Mouse (Mus musculus) spleen, postnatal 14 days (tissue): ENCODE data around the gene Msrb2.

Experiments used
- DNase-seq, 2 experiments: peaks; one replicate each; pipeline ENCODE4 v3.0.0; 2021 to 2022; ENCODE audit warnings: low spot score in 2 of 2

Msrb2 gene

DNA sequence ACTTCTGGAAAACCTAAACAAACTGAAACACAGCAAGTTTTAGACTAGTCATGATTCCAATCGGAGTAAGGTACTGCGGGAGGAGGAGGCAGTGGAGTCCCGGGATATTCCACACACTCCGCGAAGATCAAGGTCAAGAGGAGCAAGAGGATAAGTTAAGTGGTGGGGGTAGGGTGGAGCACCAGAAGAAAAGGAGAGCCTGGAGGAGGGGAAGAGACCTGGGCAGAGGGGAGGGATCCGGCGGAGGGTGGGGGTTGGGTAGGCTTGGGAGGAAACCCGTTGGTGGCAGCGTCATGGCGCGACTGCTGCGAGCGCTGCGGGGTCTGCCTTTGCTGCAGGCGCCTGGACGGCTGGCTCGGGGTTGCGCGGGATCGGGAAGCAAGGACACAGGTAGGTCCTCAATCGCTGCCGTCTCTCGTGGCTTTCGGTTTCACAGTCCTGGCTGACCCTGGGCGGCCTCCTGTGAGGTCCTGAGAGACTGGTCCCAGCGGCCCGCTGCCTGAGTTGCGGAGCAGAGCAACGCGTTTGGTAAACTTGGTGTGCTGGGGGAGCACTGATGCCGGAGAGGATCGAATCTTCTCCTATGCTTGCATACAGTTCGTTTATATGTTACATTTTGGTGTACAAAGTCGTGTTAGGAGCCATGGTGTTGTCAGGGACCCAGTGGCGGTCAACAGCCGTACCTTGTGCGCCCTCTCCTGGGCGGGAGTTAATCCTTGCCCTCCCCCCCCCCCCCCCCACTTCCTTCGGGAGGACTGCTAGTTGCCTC, at the start of gene Msrb2:
Gene Msrb2, plus strand, starts transcription at position 51 of the 769 bp plus-strand sequence.
- DNase-seq, result peak; percentile 43 to 62

DNA sequence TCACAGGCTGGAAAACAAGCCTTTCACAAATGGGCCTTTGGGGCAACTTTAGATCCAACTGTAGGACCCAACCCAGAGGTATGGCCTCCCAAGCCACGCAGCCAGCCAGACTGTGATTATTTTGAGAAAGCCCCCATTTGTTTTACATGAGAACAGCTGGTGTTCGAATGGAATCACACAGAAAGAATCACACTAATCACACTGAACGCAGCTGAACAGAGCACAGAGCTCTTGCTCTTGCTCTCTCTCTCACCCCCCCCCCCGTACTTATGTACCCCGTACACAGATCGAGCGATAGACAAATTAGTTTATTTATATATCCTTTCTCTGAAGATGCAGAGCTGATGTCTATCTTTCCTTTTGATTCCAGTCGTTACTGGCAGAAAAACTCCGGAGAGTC, 48.8 kb upstream of the Msrb2 start:
- no peak for DNase-seq

DNA sequence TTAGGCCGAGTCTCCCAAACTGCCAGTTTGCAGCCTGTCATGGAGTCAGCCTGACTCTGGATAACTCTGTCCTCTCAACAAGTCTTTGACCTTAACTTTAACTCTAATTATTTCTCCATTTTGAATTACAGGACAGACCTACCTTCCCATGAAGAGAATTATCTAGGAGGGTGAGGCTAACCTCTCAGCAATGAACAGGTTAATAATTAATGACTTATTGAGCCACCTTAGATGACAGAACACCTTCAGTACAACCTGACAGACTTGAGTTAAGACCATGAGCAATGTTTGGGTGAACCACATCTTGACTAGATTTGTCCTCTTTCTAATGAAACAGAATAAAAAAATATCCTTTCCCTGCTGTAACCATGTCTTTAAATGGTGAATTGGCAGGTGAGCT, 44.9 kb upstream of the Msrb2 start:
- no peak for DNase-seq

DNA sequence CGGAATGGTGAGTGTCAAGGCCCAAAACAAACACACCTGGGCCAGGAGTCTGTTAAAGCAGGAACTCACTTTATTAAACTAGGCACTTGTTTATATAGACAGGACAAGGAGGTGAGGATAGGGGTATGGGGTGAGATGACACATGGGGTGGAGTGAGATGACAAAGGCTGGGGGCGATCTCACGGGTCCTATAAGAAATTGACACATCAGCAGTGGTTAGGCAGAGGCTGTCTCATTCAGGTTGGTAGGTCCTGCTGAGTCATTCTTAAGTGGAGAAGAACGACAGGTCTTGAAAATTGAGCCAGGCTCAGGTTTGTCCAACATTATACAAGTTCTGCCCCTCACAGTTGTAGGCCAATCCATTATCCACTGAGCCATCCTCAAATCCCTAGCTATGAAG, 43.4 kb upstream of the Msrb2 start:
- no peak for DNase-seq

DNA sequence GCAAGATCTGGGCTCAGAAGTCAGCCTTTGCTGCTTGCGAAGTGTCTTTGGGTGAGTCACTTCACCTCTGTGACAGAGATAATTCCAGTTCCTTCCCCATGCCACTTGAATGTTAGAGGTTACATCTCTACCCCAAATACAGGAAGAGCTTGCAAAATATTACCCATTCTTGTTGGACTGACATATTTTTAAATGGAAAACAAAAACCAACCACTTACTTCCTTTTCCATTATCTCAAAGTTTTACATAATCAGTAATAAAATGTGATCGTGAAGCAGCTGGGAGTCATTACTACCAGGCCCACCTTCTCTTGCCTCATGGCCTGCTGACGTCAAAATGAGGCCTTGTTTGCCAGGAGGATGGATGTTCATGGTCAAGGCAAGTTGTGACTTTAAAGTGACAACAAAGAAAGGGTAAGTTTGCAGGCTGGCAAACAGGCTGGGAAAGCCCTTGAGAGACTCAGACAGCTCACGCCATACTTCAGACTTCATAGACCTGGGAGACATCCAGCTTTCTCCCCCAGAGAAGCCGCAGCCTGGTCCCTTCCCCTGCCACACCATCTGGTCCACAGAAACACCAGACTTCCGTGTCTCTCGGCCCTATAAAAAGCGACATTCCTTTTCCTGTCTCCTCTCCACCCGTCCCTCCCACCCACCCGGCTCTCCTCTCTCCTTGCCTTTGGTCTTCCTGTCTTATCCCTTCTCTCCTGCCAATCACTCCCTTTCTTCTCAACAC, 27.2 kb upstream of the Msrb2 start:
- DNase-seq, result no peak

DNA sequence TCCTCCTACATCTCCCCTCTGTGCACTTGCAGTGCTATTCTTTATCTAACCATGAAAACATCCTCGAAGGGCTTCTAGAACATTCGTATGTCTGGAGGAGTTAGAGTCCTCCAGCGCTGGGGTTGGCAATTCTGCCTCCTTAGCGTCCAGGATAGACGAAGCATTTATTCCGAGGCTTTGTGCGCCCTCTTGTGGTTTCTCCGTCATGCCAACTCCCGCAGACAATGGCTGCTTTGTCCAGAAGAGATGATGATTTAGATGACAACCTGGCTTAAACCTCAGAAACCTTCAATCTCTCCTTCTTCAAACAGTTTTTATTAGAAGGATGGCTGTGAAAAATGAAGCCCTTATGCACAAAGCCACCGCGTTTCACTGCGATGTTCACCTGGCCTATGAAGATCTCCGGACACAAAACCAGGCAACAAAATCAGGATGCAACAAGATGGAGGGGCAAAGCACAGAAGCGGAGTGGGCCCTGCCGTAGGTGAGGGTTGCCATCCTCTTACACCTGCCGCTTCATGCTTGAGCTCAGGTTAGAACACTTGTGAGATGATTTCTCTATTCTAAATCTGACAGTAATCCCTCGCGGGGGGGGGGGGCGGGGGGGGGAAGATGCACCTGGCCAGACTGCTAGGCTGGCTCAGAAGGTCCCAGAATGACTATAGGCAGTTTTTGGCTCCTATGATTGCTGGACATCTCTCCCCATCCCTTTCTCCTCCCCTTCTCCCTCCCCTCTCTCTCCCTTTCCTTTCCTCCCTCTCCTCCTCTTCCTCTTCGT, 26.4 kb upstream of the Msrb2 start:
- DNase-seq, result peak; percentile 52 to 73

DNA sequence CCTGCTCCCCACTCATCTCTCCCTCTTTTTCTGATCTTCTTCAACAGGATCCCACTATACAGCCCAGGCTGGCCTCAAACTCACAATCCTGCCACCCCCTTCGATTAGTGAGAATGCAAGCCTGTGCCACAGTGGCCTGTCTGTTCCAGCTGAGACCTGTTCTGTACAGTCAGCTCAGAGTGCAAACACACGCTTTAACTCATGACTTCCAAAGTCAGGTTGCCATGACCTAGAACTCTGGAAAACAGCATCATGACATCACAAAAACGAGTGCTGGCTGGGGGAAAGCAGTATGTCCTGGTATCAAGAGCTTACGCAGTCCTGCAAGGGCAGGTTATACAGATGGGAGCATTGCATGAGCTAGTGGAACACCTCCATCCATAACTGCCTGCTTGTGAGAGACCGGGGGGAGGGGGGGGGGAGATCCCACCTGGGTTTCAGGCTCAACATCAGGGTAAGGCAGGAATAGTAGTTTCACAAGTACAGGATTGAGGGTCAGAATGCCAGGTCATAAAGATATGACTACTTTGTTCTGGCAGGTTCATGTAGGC, 25.8 kb upstream of the Msrb2 start:
- no peak for DNase-seq

DNA sequence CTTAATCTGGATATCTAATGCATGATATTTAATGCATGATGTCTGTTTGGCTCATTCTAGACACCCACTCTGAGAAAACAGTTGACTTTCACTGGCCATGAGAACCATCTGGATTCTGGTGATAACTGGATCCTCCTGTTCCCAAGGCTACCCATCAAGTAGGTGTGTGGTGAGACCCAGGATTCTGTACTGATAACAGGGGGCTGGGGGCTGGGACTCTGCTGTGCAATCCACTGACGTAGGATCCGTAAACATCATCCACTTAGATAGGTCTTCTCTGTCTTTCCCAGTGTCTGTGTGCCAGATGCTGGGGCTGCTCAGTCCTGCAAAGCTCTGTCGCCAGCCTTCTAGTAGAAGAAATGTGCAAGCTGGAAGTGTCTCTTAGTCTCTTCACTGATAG, 22.8 kb upstream of the Msrb2 start:
- no peak for DNase-seq

DNA sequence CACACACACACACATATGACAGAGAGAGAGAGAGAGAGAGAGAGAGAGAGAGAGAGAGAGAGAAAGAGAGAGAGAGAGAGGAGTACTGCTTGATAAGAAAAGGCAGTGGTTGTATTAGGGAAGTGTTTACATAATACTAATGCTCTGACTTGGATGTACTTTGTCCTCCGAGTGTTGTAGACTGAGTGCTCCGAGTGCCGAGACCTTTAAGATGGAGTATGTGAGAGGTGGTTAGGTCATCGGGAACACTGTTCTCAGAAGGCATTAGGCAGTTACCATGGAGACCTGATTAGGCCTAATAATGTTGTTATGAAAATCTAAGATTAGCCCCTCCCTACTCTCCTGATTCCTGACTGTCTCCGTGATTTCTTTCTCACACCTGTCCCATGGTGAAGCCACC, 21.1 kb upstream of the Msrb2 start:
- no peak for DNase-seq

DNA sequence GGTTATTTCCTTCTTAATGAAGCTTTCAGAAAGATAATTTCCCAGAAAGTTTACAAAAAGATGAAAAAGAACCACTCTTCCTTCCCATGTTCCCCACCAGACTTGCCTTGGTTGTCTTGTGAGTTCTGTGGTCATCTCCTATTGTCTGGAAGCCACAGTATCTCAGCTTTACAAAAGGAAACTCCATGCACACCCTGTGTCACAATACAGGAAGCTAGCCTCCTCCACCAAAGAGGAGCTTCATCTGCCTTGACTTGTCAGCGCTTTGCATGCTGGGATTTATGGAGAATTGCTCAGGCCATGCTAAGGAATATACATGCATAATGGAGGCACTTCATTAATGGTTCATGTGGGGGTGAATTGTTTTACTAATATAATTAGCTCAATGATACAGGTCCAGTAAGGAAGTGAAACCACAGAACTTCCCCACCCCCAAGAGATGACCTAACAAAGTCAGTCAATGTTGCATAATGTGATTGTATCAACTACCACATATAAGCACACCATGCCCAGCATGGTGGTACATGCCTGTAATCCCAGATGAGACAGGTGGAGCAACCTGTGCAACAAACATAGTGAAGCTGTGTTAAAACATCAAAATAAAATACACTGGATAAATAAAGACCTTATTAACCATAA, 19.5 kb upstream of the Msrb2 start:
- DNase-seq, result no peak

DNA sequence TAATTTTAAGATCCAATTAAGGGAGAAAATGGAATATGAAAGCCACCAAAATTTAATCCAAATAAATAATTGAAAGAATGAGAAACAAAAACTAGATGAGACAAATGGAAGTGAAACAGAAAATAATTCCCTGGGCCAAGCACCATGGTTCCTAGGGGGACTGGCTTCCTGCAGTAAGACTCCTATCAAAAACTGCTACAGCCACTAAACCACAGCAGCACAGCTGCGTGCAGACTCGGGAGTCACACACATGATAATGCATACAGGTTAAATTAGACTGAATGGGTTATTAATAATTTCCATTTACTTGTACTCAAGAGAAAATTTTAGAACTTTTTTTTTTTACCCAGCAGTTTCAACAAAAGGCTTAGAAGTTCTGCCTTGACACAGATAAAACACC, 18.1 kb upstream of the Msrb2 start:
- no peak for DNase-seq

DNA sequence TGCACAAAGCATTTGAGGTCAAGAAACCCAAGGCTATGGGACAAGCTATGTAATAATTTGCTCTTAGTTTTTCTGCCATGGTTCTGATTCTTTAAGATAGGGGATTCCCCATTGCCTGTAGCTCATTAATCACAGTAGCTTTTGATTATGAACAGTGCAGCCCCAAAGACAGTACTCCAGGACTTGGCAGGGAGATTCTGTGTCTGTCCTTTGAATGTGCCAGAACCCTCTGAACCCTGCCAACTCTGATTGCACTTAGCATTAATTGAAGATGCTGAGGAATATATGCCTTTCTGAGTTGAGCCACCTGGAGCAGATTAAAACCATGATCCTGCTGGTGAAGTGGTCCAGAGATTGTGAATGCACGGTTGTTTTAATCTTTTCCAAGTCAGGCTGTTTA, 8.4 kb upstream of the Msrb2 start:
- no peak for DNase-seq

DNA sequence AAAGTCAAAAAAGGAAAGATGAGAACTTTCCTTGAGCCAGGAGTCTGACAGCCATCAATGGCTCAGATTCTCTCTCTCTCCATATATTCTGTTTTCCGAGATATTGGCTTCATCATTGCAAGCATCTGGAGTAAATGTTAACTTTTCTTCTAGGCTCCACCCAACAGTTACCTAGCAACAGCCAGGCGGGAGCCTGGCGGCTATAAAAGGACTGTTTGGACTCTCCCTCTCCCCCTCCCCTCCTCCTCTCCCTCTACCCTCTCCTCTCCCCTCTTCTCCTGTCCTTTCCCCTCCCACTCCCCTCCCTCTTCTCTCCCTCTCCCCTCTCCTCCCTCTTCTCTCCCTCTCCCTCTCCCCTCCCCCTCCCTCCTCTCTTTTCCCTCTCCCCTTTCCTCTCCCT, 4.8 kb upstream of the Msrb2 start:
- DNase-seq, result no peak

DNA sequence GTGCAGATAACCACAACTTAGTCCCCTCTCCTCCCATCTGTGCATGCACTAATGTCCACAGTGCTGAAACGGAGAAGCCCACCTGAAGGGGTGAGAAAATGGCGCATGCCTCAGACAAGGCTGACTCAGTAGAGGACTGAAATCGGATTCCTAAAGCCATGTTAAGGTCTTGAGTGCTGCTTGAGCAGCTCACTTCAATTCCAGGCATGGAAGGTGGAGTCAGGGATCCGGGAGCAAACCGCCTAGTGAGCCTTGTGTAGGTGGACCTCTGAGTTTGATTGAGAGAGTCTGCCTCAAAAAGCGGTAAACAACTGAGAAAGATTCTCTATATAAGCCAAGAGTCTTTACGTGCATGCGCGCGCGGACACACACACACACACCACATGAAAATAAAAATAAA, 4.1 kb upstream of the Msrb2 start:
- DNase-seq, result no peak

DNA sequence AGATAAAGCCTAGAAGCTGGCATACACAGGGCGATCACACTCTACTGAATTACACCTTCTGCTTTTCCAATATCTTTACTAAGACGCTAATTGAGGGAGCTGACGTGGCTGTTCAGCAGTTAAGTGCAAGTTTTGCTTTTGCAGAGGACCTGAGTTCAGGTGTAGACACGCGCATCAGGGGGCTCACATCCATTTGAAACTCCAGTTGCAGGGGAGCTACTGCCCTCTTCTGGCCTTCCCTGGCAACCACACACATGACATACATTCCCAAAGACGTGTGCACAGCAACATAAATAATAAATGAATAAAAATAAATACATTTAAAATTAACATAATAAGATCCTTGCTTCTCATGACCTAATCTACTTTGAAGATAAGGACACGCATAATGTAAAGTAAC, 2.5 kb downstream of the Msrb2 start:
- no peak for DNase-seq

DNA sequence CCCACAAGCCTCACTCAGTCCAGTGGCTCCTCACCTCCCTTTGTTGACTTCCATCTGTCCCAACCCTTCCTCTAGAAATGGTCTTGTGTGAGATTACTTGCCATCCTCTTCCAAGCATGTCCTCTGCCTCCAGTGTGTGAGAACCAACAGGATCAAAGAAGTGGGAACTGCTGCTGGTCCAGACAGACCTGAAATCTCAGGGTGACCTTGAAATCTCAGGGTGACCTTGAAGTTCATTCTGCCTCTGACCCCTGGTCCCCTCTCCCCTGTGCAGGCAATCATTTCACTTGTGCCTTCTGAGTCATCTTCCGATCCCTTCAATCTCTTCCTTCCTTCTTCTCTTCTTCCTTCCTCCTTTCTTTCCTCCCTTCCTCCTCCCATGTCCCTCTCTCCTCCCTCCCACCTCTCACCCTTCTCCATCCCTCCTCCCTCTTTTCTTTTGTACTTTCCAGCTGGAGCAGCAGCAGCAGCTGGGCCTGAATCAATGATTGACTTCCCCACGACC, 9.3 kb downstream of the Msrb2 start:
- DNase-seq, result no peak

DNA sequence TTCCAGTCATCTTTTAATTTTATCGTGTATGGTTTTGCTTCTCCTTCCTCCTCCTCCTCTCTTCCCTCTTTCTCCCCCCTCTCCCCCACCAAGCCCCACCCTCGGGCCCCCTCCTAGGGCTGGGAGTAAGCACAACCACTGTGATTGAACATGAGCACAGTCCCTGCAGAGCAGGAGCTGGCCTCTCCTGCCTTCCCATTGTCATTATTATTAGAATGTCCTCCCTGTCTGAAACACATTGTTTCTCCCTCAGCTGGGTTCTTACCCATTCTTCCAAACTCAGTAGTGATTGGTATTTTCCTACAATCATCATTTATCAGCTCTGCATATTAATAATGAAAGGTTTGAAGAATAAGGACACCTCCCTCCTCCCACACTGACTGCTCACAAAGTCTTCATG, 9.7 kb downstream of the Msrb2 start:
- DNase-seq, result no peak

DNA sequence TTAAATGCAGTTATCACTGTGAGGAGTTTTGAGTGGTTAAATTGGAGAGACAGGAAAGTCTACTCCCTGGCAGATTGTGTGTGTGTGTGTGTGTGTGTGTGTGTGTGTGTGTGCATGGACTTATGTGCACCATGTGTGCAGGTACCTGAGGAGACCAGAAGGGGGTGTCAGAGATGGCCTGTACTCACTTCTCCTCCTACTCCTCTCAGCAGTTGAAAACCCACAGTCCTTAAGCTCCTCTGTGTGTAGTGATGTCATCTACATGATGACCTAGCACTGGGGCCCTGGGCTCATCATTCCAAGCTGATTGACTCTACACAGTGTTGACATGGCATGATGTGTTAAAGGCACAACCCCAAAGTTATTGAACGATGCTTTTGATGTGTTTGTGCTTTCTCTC, 11.0 kb downstream of the Msrb2 start:
- no peak for DNase-seq

DNA sequence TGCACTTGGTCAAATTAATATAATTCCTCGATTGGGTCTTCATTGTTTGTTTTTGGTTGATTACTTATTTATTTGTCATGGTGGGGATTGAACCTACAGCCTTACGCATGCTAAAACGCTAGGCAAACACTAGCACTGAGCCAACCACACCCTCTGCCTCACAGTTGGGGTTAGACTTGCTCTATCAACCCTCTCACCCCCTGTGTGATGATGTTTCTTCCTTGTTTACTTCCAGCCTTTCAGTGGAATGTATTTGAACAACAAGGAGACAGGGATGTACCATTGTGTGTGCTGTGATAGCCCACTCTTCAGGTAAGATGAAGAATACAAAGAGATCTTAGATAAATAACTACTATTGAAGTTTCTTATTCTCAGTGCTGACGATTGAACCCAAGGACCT, 11.8 kb downstream of the Msrb2 start:
- DNase-seq, result no peak

DNA sequence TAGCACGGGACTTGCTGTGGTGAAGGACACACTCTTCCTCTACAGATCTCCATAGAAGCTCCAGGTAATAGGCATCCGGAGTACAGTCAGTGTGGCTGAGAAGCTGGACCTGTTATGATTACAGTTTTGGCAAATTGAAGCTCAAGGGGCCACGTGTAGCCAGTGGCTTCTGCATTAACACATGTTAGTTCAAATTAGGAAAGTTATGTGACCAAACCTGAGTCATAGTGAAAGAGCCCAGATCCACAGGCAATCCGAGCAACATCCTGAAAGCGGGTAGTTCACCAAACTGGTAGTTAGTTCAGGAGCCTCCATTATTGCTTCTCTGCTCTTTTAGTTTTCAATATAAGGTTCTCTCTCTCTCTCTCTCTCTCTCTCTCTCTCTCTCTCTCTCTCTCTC, 14.5 kb downstream of the Msrb2 start:
- DNase-seq, result no peak

DNA sequence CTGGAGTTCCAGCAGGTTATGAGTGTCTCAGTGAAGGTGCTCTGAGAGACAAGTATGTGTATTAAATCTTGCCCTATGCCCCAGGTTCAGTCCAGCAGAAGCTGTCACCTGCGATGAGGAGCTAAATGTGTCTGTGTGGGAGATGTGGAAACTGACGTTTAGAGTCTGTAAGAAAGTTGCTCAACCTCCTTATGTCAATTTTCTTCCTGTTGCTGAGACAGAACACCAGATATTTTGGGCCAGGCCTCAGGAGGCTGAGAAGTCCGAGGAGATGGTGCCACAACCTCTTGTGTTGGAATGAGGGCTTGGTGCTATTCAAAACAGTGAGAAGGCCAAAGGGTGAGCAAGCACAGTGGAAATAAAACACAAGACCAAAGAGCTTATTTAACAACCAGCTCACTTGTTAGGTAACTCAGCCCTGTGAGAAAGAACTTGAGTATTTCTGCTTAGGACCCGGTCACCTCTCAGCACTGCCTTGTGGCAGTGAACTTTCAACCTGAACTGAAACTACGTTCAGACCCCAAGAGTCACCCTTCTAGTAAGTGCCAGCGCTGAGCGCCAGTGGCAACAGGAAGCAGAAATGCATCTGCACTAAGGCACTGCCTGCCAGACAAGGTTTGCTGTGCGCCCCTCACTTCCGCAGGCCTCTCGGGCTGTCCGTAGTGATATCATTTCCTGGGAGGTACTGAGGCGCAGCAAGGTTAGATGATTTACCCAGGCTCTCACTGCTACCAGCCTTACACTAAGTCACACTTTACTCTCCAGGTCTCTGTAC, 17.3 kb downstream of the Msrb2 start:
- peak; percentile 16 to 34 for DNase-seq
